Mouse (Mus musculus) kidney, adult 2 months (tissue): Measurements from ENCODE around the gene Krt28.

ENCODE experiments used
- CTCF ChIP-seq: fragments of 200-500 bp; conservative IDR thresholded peaks from 2 replicates; pipeline ENCODE4 v1.5.1; 2011; ENCODE audit warnings: low read depth, mild to moderate bottlenecking, control low read depth, low read length, moderate library complexity, mixed read lengths; ENCODE audit not compliant: insufficient read depth, insufficient read length
- POLR2A ChIP-seq: fragments of 200-500 bp; IDR thresholded peaks from one replicate; pipeline ENCODE4 v1.6.1; 2011; ENCODE audit warnings: low read depth, low read length, control low read depth

DNA sequence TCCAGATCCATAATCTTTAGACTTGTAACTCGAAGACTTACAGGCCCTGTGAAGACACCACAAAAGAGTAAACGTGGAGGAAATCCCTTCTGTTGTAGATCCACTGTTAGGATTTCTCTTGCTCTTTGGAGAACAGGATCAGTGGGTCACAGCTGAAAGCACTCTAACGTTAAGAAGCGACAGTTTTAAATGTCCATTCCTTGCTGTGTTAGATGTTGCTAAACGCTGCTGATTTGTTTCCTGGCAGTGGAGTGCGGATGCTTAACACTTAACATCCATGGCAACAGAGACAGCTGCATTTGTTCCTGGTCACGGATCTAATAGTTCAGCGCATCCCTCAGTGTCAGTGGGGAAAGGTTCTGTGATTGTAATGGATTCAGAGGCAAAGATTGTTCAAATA, 58.2 kb downstream of the Krt28 start:
- TF ChIP-seq CTCF (no peak), POLR2A (no peak)
